Mouse (Mus musculus) liver, postnatal 0 days (tissue): ENCODE data around the gene Fxr2. TPM values are rescaled to one million over a fixed set of nuclear protein-coding genes. Genes with fewer than 3 reads are reported as not detected.

ENCODE experiments used
- ATAC-seq: fragments of 200-750 bp; cut with Nextera tagmentation; 2 replicates; pipeline ENCODE4 v1.8.0; 2017; ENCODE audit warnings: mild to moderate bottlenecking, moderate library complexity
- DNase-seq: peaks from one replicate; pipeline ENCODE4 v3.0.0-alpha.2; 2016
- H3K27ac ChIP-seq: fragments of 300-500 bp; sonication (generic); 2 replicates; pipeline ENCODE4 v1.5.1; 2014; ENCODE audit warnings: antibody characterized with exemption, moderate library complexity, mild to moderate bottlenecking, low read depth
- H3K27me3 ChIP-seq: fragments of 300-500 bp; sonication (generic); 2 replicates; pipeline ENCODE4 v1.6.1; 2014; ENCODE audit warnings: low read length, control low read depth, mixed read lengths; ENCODE audit not compliant: insufficient read depth
- H3K36me3 ChIP-seq: fragments of 300-500 bp; sonication (generic); replicated peaks from 2 replicates; pipeline ENCODE4 v1.6.1; 2014; ENCODE audit warnings: mild to moderate bottlenecking, control low read depth, low read length, moderate library complexity, mixed read lengths; ENCODE audit not compliant: insufficient read depth
- H3K4me1 ChIP-seq: fragments of 300-500 bp; sonication (generic); 2 replicates; pipeline ENCODE4 v1.6.1; 2014; ENCODE audit warnings: antibody characterized with exemption, mild to moderate bottlenecking, control low read depth; ENCODE audit not compliant: insufficient read depth
- H3K4me2 ChIP-seq: fragments of 300-500 bp; sonication (generic); 2 replicates; pipeline ENCODE4 v1.6.1; 2014; ENCODE audit warnings: low read depth, mild to moderate bottlenecking, low read length, moderate library complexity, mixed read lengths
- H3K4me3 ChIP-seq: fragments of 300-500 bp; sonication (generic); 2 replicates; pipeline ENCODE4 v1.5.1; 2014; ENCODE audit warnings: low read depth, low read length
- H3K9ac ChIP-seq: fragments of 300-500 bp; sonication (generic); replicated peaks from 2 replicates; pipeline ENCODE4 v1.6.1; 2014; ENCODE audit warnings: mild to moderate bottlenecking, moderate library complexity
- H3K9me3 ChIP-seq: fragments of 300-500 bp; sonication (generic); 2 replicates; pipeline ENCODE4 v1.6.1; 2016; ENCODE audit warnings: mild to moderate bottlenecking, control low read depth, low read length, mixed read lengths
- CTCF ChIP-seq: sonication (generic); IDR thresholded peaks from 2 replicates; pipeline ENCODE4 v1.5.1; 2016; ENCODE audit warnings: antibody characterized with exemption, low read depth
- EP300 ChIP-seq: IDR thresholded peaks from 2 replicates; pipeline ENCODE4 v1.6.1; 2016; ENCODE audit warnings: antibody characterized with exemption, low read depth, mild to moderate bottlenecking
- WGBS: fragments of 180-500 bp; shearing (Covaris S2); extraction: QIAGEN DNeasy Blood & Tissue Kit; methylation state at CpG from one replicate; pipeline ENCODE4 v1.1.7; 2014; ENCODE audit not compliant: insufficient replicate concordance; 5-methylcytosine and 5-hydroxymethylcytosine counted together
- polyA plus RNA-seq: library from polyadenylated mRNA; unstranded; fragments of >200 nt; fragmentation: Nextera tagmentation; extraction: Ambion mirVana; gene quantifications from 2 replicates; pipeline ENCODE4 v1.2.1, GENCODE M21; 2015

Fxr2 gene
- polyA plus RNA-seq, 1 experiment from 2014 or later: 6.8 TPM

DNA sequence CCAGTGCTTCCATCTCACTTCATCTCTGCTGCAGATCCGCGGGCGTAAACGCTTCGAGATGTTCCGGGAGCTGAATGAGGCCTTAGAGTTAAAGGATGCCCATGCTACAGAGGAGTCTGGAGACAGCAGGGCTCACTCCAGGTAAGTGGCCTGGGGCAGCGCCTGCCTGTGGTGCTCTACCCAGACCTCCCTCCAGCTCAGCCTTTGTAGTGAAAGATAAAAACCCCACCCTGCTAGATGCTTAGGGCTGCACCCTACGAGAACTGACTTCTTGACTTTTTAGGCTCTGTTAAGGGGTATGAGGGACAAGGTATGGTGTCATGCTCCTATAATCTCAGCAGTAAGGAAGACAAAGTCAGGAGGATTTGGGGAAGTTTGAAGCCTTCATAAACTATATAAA, 42.2 kb upstream of the Fxr2 start:
- peaks cover 51% of the 10 kb centered on the region for H3K36me3 ChIP-seq
- H3K4me2 ChIP-seq: peak overlapping the region; percentile 44; the same call in 1 of the 2 replicates
- ATAC-seq (no peak), DNase-seq (no peak)
- 78% methylated on average over 8 of the region's 8 CpGs for WGBS
- no peak overlapping the region for H3K4me3 ChIP-seq
- H3K9ac ChIP-seq: no peak overlapping the region
- no peak overlapping the region for H3K27ac ChIP-seq
- no peaks in the 10 kb centered on the region for H3K9me3 ChIP-seq
- no peak for TF ChIP-seq EP300
- TF ChIP-seq CTCF: no peak
- no peaks in the 10 kb centered on the region for H3K27me3 ChIP-seq
- H3K4me1 ChIP-seq: peaks cover 26% of the 10 kb centered on the region

DNA sequence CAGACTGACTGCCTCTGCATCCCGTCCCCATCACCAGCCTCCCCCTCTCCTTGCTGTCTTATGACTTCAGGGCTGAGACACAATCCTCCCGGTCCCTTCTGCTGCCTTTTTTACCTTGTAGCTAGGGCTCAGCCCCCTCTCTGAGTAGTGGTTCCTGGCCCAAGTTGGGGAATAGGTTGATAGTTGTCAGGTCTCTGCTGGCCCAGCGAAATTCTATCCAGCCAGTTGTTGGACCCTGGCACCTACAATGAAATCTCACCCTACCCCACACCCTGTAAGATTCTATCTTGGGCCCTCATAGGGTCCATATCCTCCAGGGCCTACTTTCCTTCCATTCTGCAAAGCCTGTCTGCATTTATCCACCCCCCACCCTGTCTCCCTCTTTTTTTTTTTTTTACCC, 41.4 kb upstream of the Fxr2 start:
- ATAC-seq: no peak
- Histone ChIP-seq H3K4me3 (no peak overlapping the region), H3K9me3 (no peaks in the 10 kb centered on the region), H3K9ac (no peak overlapping the region), H3K36me3 (peaks cover 51% of the 10 kb centered on the region), H3K4me1 (peaks cover 22% of the 10 kb centered on the region), H3K27ac (no peak overlapping the region), H3K27me3 (no peaks in the 10 kb centered on the region), H3K4me2 (no peak overlapping the region)
- DNase-seq: no peak
- 79% methylated on average over 3 of the region's 3 CpGs for WGBS
- TF ChIP-seq EP300: no peak
- no peak for TF ChIP-seq CTCF

DNA sequence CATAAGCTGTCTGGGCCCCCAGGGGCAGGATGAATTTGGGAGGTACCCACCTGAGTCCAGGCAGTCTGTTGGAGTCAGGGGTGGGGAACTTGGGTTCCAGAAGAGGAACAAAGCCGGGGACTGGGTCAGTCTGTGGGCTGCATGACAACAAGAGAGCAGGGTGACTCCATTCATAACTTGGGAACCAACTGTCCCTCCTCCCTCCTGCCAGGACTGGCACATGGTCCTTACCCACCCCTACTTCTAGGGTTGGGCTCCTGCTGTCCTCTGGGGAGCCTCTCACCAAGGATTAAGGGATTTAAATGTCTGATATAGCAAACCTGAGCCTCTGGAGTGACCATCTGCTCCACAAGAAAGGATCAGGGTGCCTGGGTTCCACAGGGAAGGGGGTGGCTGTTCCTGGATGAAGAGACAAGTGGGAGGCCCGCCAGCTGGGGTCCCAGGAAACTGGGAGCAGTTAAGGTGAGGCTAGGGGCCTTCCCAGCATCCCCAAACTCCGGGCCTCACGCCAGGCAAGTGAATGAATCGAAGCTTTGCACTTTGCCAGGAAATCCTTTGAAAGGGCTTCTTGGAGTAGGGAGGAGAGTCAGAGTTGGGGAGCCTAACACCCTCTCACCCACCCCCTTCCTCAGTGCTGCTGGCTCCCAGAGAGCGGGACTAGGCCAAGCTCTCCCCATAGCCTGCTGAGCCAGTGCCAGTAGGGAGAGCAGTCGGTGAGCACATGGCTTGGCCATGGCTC, 40.7 kb upstream of the Fxr2 start:
- no peaks in the 10 kb centered on the region for H3K9me3 ChIP-seq
- no peak overlapping the region; the same call in 1 of the 2 replicates for H3K9ac ChIP-seq
- H3K27ac ChIP-seq: no peak overlapping the region
- DNase-seq (no peak), ATAC-seq (no peak)
- 77% methylated on average over 7 of the region's 7 CpGs for WGBS
- no peak overlapping the region for H3K4me2 ChIP-seq
- H3K4me3 ChIP-seq: no peak overlapping the region
- peaks cover 48% of the 10 kb centered on the region for H3K36me3 ChIP-seq
- peaks cover 20% of the 10 kb centered on the region for H3K4me1 ChIP-seq
- TF ChIP-seq CTCF: no peak
- no peak for TF ChIP-seq EP300
- no peaks in the 10 kb centered on the region for H3K27me3 ChIP-seq

DNA sequence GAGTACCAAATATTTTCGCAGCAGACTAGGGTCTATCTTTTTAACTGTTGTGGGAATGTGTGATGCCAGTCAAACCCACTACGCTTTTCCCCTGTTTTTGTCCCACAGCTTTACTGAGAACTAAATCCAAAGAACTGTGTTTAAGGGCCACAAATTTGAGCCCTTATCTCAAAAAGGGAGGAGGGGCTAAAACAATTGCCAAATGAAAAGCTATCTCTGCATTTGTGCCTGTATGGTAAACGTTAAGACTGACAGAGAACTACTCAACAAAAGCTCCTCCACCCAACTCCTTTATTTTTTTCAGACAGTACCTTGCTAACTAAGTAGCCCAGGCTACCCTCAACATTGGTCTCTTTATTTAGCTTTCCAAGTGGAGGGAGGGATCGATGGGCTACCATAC, 40.0 kb upstream of the Fxr2 start:
- ATAC-seq (no peak), DNase-seq (no peak)
- TF ChIP-seq CTCF: no peak
- no peak for TF ChIP-seq EP300
- Histone ChIP-seq H3K9me3 (no peaks in the 10 kb centered on the region), H3K4me3 (no peak overlapping the region), H3K36me3 (peaks cover 41% of the 10 kb centered on the region), H3K27ac (no peak overlapping the region), H3K4me2 (no peak overlapping the region), H3K27me3 (no peaks in the 10 kb centered on the region), H3K9ac (no peak overlapping the region), H3K4me1 (peaks cover 20% of the 10 kb centered on the region)
- WGBS: 64% methylated on average over 4 of the region's 4 CpGs

DNA sequence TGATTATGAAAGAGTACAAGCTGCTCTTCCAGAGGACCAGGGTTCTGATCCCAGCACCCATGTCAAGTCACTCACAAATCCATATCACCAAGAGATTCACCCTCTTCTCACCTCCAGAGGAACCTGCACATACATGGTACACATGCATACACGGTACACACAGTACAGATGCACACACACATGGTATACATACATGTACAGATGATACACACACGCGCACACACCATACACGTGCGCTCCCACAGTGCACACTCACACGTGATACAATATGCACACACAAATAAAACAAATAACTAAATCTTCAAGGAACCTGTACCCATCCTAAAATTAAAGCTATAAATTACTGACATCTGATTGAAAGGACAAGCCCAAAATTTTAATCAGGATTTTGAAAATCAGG, 37.9 kb upstream of the Fxr2 start:
- Histone ChIP-seq H3K4me1 (peaks cover 18% of the 10 kb centered on the region), H3K27me3 (no peaks in the 10 kb centered on the region), H3K9me3 (no peaks in the 10 kb centered on the region), H3K36me3 (peaks cover 22% of the 10 kb centered on the region), H3K9ac (no peak overlapping the region), H3K27ac (no peak overlapping the region), H3K4me3 (no peak overlapping the region), H3K4me2 (no peak overlapping the region)
- 92% methylated on average over 6 of the region's 6 CpGs for WGBS
- TF ChIP-seq EP300 (no peak), CTCF (no peak)
- ATAC-seq (no peak), DNase-seq (no peak)

DNA sequence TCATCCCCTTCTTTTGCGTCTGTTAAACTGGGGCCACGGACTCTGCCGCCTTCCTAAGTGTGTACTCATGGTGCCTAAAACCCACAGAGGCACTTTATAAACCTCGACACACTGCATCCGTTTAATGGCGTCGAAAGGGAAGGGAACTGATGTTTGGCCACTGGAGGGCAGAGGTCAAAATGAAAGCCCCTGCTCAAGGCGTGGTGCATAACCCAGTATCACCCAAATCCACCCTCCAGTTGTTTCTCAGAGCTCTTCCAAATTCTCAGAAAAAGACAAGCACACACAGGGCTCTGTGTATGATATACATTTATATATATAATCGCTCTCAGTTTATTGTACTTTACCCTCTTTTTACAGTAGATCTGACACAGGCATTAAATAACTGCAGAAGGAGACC, 33.4 kb upstream of the Fxr2 start:
- 14% methylated on average over 9 of the region's 9 CpGs for WGBS

More for the DNA sequence above, 33.4 kb upstream of the Fxr2 start:
- Histone ChIP-seq H3K27ac (peak overlapping the region; percentile 52), H3K9ac (no peak overlapping the region; the same call in 1 of the 2 replicates), H3K4me2 (peak overlapping the region; percentile 48), H3K27me3 (no peaks in the 10 kb centered on the region; the same call in 1 of the 2 replicates), H3K4me1 (peaks cover 34% of the 10 kb centered on the region), H3K36me3 (no peaks in the 10 kb centered on the region), H3K9me3 (no peaks in the 10 kb centered on the region), H3K4me3 (no peak overlapping the region)
- TF ChIP-seq EP300 (peak; percentile 53; the same call in 1 of the 2 replicates), CTCF (peak; percentile 33)
- DNase-seq (no peak), ATAC-seq (peak; percentile 64)
